Mouse (Mus musculus) megakaryocyte, embryonic 14.5 days (primary cell): ENCODE measurements around the gene Gm10842.

Experiments used
- FLI1 ChIP-seq: IDR thresholded peaks from 2 replicates; pipeline ENCODE4 v1.6.1; 2012; ENCODE audit warnings: low read length, inconsistent platforms, mixed read lengths
- GATA1 ChIP-seq: IDR thresholded peaks from 3 replicates; pipeline ENCODE4 v1.6.1; 2012; ENCODE audit warnings: mixed read lengths, low read length, inconsistent platforms, borderline replicate concordance

- no peak for TF ChIP-seq GATA1
- no peak for TF ChIP-seq FLI1
Measured at GRCm38 (mm10) chr11:105155915-105156314, 9.2 kb downstream of the Gm10842 start.
